Mouse (Mus musculus) liver, adult 2 months (tissue): ENCODE measurements at regions not wholly inside any gene's neighbourhood (a gene's known extent, or its start where the extent isn't known, plus 50 kb on each side); places are given as distances from the start of the nearest gene placed in this dataset.

ENCODE experiments used
- DNase-seq: peaks from one replicate; pipeline ENCODE4 v3.0.0-alpha.2; 2011; ENCODE audit warnings: low read depth, low spot score; ENCODE audit errors: extremely low read depth
- H3K27ac ChIP-seq: fragments of 200-500 bp; replicated peaks from 2 replicates; pipeline ENCODE4 v1.5.1; 2012; ENCODE audit warnings: low read depth, mild to moderate bottlenecking, control low read depth, inconsistent platforms, low read length; ENCODE audit not compliant: insufficient read depth
- H3K27me3 ChIP-seq: fragments of 200-500 bp; 2 replicates; pipeline ENCODE4 v1.6.1; 2012; ENCODE audit warnings: mild to moderate bottlenecking, moderate library complexity, low read length, inconsistent platforms; ENCODE audit not compliant: control insufficient read depth, insufficient read depth
- H3K36me3 ChIP-seq: fragments of 200-500 bp; 2 replicates; pipeline ENCODE4 v1.6.1; 2012; ENCODE audit warnings: low read length, inconsistent platforms; ENCODE audit not compliant: control insufficient read depth, insufficient read depth
- H3K4me1 ChIP-seq: fragments of 200-500 bp; 2 replicates; pipeline ENCODE4 v1.6.1; 2011; ENCODE audit warnings: low read length; ENCODE audit not compliant: control insufficient read depth, insufficient read depth
- H3K4me3 ChIP-seq: fragments of 200-500 bp; 2 replicates; pipeline ENCODE4 v1.5.1; 2011; ENCODE audit warnings: low read depth, mild to moderate bottlenecking, control low read depth, low read length, moderate library complexity; ENCODE audit not compliant: insufficient read depth
- H3K79me2 ChIP-seq: fragments of 200-500 bp; 2 replicates; pipeline ENCODE4 v1.6.1; 2012; ENCODE audit warnings: inconsistent platforms, mild to moderate bottlenecking, low read length, moderate library complexity; ENCODE audit not compliant: control insufficient read depth, insufficient read depth
- H3K9ac ChIP-seq: fragments of 200-500 bp; 2 replicates; pipeline ENCODE4 v1.6.1; 2012; ENCODE audit warnings: low read depth, mild to moderate bottlenecking, control low read depth, inconsistent platforms, low read length
- CTCF ChIP-seq: fragments of 200-500 bp; IDR thresholded peaks from 2 replicates; pipeline ENCODE4 v1.5.1; 2011; ENCODE audit warnings: low read depth, low read length, control low read depth
- POLR2A ChIP-seq: fragments of 200-500 bp; IDR thresholded peaks from 2 replicates; pipeline ENCODE4 v1.6.1; 2011; ENCODE audit warnings: low read length, control low read depth; ENCODE audit not compliant: insufficient read depth; ENCODE audit errors: extremely low read depth
- WGBS: fragments of 180-500 bp; shearing (Covaris S2); methylation state at CpG from one replicate; pipeline ENCODE4 v1.1.7; 2018; 5-methylcytosine and 5-hydroxymethylcytosine counted together

- WGBS = 76% methylated on average over 2 of the region's 2 CpGs
- H3K36me3 ChIP-seq = no peaks in the 10 kb centered on the region
- no peak for DNase-seq
These were observed 620.8 kb downstream of the Kctd12 start for GRCm38 (mm10) chr14:102361589-102361988.

GRCm38 (mm10) chr14:102329409-102329808, 599.7 kb downstream of the Lmo7 start:
- H3K36me3 ChIP-seq = no peaks in the 10 kb centered on the region
- no peak overlapping the region for H3K9ac ChIP-seq
- H3K79me2 ChIP-seq = no peaks in the 10 kb centered on the region
- H3K27ac ChIP-seq = no peak overlapping the region
- no peak overlapping the region for H3K4me3 ChIP-seq
- TF ChIP-seq CTCF (no peak), POLR2A (no peak)
- DNase-seq = no peak
- H3K27me3 ChIP-seq = no peaks in the 10 kb centered on the region
- no peaks in the 10 kb centered on the region for H3K4me1 ChIP-seq

More at GRCm38 (mm10) chr14:102361589-102361988, 620.8 kb downstream of the Kctd12 start:
- Histone ChIP-seq H3K4me1 (no peaks in the 10 kb centered on the region), H3K79me2 (no peaks in the 10 kb centered on the region), H3K27me3 (no peaks in the 10 kb centered on the region), H3K27ac (no peak overlapping the region), H3K4me3 (no peak overlapping the region), H3K9ac (no peak overlapping the region)
- TF ChIP-seq CTCF (no peak), POLR2A (no peak)

- 29% methylated on average over 6 of the region's 6 CpGs for WGBS
- no peaks in the 10 kb centered on the region for H3K36me3 ChIP-seq
- H3K27me3 ChIP-seq = no peaks in the 10 kb centered on the region
- H3K27ac ChIP-seq = no peak overlapping the region
- no peak overlapping the region for H3K4me3 ChIP-seq
- no peaks in the 10 kb centered on the region for H3K4me1 ChIP-seq
- DNase-seq = no peak
- no peaks in the 10 kb centered on the region for H3K79me2 ChIP-seq
- no peak overlapping the region for H3K9ac ChIP-seq
- TF ChIP-seq POLR2A (no peak), CTCF (no peak)
These were observed 576.6 kb downstream of the Lmo7 start for GRCm38 (mm10) chr14:102306332-102306731.

- H3K27ac ChIP-seq = no peak overlapping the region
These were observed 573.1 kb downstream of the Lmo7 start for GRCm38 (mm10) chr14:102302826-102303225.

GRCm38 (mm10) chr14:102300251-102300650, 570.5 kb downstream of the Lmo7 start:
- H3K9ac ChIP-seq = no peak overlapping the region
- H3K4me1 ChIP-seq = no peaks in the 10 kb centered on the region
- H3K79me2 ChIP-seq = no peaks in the 10 kb centered on the region
- whole genome bisulfite sequencing = 86% methylated on average over 6 of the region's 6 CpGs
- DNase-seq = no peak
- no peak for TF ChIP-seq POLR2A
- no peak for TF ChIP-seq CTCF
- no peaks in the 10 kb centered on the region for H3K36me3 ChIP-seq
- no peaks in the 10 kb centered on the region for H3K27me3 ChIP-seq
- no peak overlapping the region for H3K4me3 ChIP-seq
- H3K27ac ChIP-seq = no peak overlapping the region

More at GRCm38 (mm10) chr14:102302826-102303225, 573.1 kb downstream of the Lmo7 start:
- DNase-seq = no peak
- H3K27me3 ChIP-seq = no peaks in the 10 kb centered on the region
- no peaks in the 10 kb centered on the region for H3K4me1 ChIP-seq
- 66% methylated on average over 2 of the region's 2 CpGs for WGBS
- H3K9ac ChIP-seq = no peak overlapping the region
- TF ChIP-seq POLR2A (no peak), CTCF (no peak)
- H3K79me2 ChIP-seq = no peaks in the 10 kb centered on the region
- H3K4me3 ChIP-seq = no peak overlapping the region
- no peaks in the 10 kb centered on the region for H3K36me3 ChIP-seq

GRCm38 (mm10) chr14:102291361-102291760, 561.6 kb downstream of the Lmo7 start:
- Histone ChIP-seq H3K79me2 (no peaks in the 10 kb centered on the region), H3K9ac (no peak overlapping the region), H3K36me3 (no peaks in the 10 kb centered on the region), H3K27me3 (no peaks in the 10 kb centered on the region), H3K27ac (no peak overlapping the region), H3K4me1 (no peaks in the 10 kb centered on the region), H3K4me3 (no peak overlapping the region)
- TF ChIP-seq CTCF (no peak), POLR2A (no peak)
- 91% methylated on average over 1 of the region's 1 CpGs for WGBS
- no peak for DNase-seq
